Mouse (Mus musculus): Measurements from ENCODE around the gene Spag6l. TPM values are rescaled to one million over a fixed set of nuclear protein-coding genes. Genes with fewer than 3 reads are reported as not detected.
A peak's percentile ranks its signal among the peaks of the same experiment; 100 is the strongest.
"Not testable (repeated sequence)": the region's sequence is repeated elsewhere in the genome, so short reads cannot be mapped to it uniquely, and the experiment has no call there.

Gene Spag6l
- 7.5 and 8.6 TPM in 2 replicates for polyA plus RNA-seq (2016; fragmentation: Nextera tagmentation; extraction: Ambion mirVana)

GRCm38 (mm10) chr16:16828757-16829615 is at the start of gene Spag6l:
Gene Spag6l, minus strand, starts transcription at chr16:16829456.
- no peaks in the 10 kb centered on the region for H3K27me3 ChIP-seq

GRCm38 (mm10) chr16:16879025-16879424 is 49.8 kb upstream of the Spag6l start:
- H3K9ac ChIP-seq = no peak overlapping the region
- H3K4me3 ChIP-seq = no peak overlapping the region
- H3K9me3 ChIP-seq (replicated peaks) = peaks cover 2% of the 10 kb centered on the region; the same call in 1 of the 2 replicates
- WGBS = 84% methylated on average over 5 of the region's 5 CpGs
- H3K27me3 ChIP-seq = no peaks in the 10 kb centered on the region
- peaks cover 85% of the 10 kb centered on the region for H3K36me3 ChIP-seq
- ATAC-seq (ENCODE audit: low FRiP score) = no peak
- H3K4me1 ChIP-seq = no peaks in the 10 kb centered on the region
- H3K27ac ChIP-seq = no peak overlapping the region
- H3K4me2 ChIP-seq (replicated peaks) = no peak overlapping the region

More at GRCm38 (mm10) chr16:16828757-16829615, at the start of gene Spag6l:
- Histone ChIP-seq H3K36me3 (no peaks in the 10 kb centered on the region), H3K9ac (peak within 1 kb of the TSS; percentile 58), H3K9me3 (replicated peaks) (no peaks in the 10 kb centered on the region), H3K4me2 (replicated peaks) (peak within 1 kb of the TSS; percentile 77), H3K4me1 (0 out of 2 replicates have a peak, but pooled peaks cover 2% of the 10 kb centered on the region), H3K4me3 (peak within 1 kb of the TSS; percentile 52), H3K27ac (no peak within 1 kb of the TSS)
- WGBS = 10% methylated on average over 33 of the region's 33 CpGs
- ATAC-seq (ENCODE audit: low FRiP score) = peak; percentile 95

- Histone ChIP-seq H3K4me3 (peak within 1 kb of the TSS; percentile 67), H3K9me3 (replicated peaks) (no peaks in the 10 kb centered on the region), H3K4me1 (peaks cover 8% of the 10 kb centered on the region), H3K36me3 (peaks cover 7% of the 10 kb centered on the region), H3K27me3 (no peaks in the 10 kb centered on the region), H3K9ac (peak within 1 kb of the TSS; percentile 79), H3K4me2 (replicated peaks) (peak within 1 kb of the TSS; percentile 64), H3K27ac (peak within 1 kb of the TSS; percentile 94)
- under 1% methylated on average over 42 of the region's 49 CpGs for WGBS
- peak; percentile 96 for ATAC-seq (ENCODE audit: low FRiP score)
These were observed 41.5 kb upstream of the Spag6l start, which contains the start of the genes Top3b and Vpreb1 for GRCm38 (mm10) chr16:16870617-16871331. Gene Top3b, plus strand, starts transcription at chr16:16870736. Gene Vpreb1, minus strand, starts transcription at chr16:16870843.

- Histone ChIP-seq H3K27me3 (no peaks in the 10 kb centered on the region), H3K9ac (no peak overlapping the region), H3K4me1 (peaks cover 8% of the 10 kb centered on the region), H3K27ac (peak overlapping the region; percentile 94), H3K36me3 (peaks cover 3% of the 10 kb centered on the region), H3K4me2 (replicated peaks) (peak overlapping the region; percentile 64), H3K4me3 (peak overlapping the region; percentile 67), H3K9me3 (replicated peaks) (no peaks in the 10 kb centered on the region)
- ATAC-seq (ENCODE audit: low FRiP score) = peak; percentile 68
- WGBS = 34% methylated on average over 7 of the region's 7 CpGs
These were observed 41.0 kb upstream of the Spag6l start for GRCm38 (mm10) chr16:16870241-16870616.

GRCm38 (mm10) chr16:16865696-16866561 is 36.7 kb upstream of the Spag6l start:
- Histone ChIP-seq H3K4me2 (replicated peaks) (no peak overlapping the region), H3K27me3 (no peaks in the 10 kb centered on the region), H3K4me3 (no peak overlapping the region), H3K9me3 (replicated peaks) (no peaks in the 10 kb centered on the region), H3K27ac (no peak overlapping the region), H3K4me1 (no peaks in the 10 kb centered on the region), H3K9ac (no peak overlapping the region), H3K36me3 (no peaks in the 10 kb centered on the region)
- no peak for ATAC-seq (ENCODE audit: low FRiP score)
- WGBS = 70% methylated on average over 4 of the region's 5 CpGs

GRCm38 (mm10) chr16:16865217-16865616 is 36.0 kb upstream of the Spag6l start:
- no peak for ATAC-seq (ENCODE audit: low FRiP score)

GRCm38 (mm10) chr16:16863978-16864377 is 34.7 kb upstream of the Spag6l start, which contains the start of gene Igll1:
Gene Igll1, minus strand, starts transcription at chr16:16863985.
- Histone ChIP-seq H3K27ac (no peak within 1 kb of the TSS), H3K4me1 (no peaks in the 10 kb centered on the region), H3K4me3 (no peak within 1 kb of the TSS), H3K36me3 (no peaks in the 10 kb centered on the region), H3K4me2 (replicated peaks) (no peak within 1 kb of the TSS), H3K9ac (no peak within 1 kb of the TSS), H3K9me3 (replicated peaks) (no peaks in the 10 kb centered on the region), H3K27me3 (no peaks in the 10 kb centered on the region)
- 79% methylated on average over 2 of the region's 2 CpGs for WGBS
- ATAC-seq (ENCODE audit: low FRiP score) = no peak

More at GRCm38 (mm10) chr16:16865217-16865616, 36.0 kb upstream of the Spag6l start:
- Histone ChIP-seq H3K9ac (no peak overlapping the region), H3K27me3 (no peaks in the 10 kb centered on the region), H3K4me3 (no peak overlapping the region), H3K27ac (no peak overlapping the region), H3K4me2 (replicated peaks) (no peak overlapping the region), H3K9me3 (replicated peaks) (no peaks in the 10 kb centered on the region), H3K4me1 (no peaks in the 10 kb centered on the region), H3K36me3 (no peaks in the 10 kb centered on the region)

- H3K36me3 ChIP-seq = no peaks in the 10 kb centered on the region
- H3K9ac ChIP-seq = no peak overlapping the region
- no peak overlapping the region for H3K4me2 ChIP-seq (replicated peaks)
- no peaks in the 10 kb centered on the region for H3K4me1 ChIP-seq
- 80% methylated on average over 3 of the region's 3 CpGs for WGBS
- no peaks in the 10 kb centered on the region for H3K27me3 ChIP-seq
- no peak overlapping the region for H3K4me3 ChIP-seq
- no peak for ATAC-seq (ENCODE audit: low FRiP score)
- no peaks in the 10 kb centered on the region for H3K9me3 ChIP-seq (replicated peaks)
- H3K27ac ChIP-seq = no peak overlapping the region
These were observed 33.0 kb upstream of the Spag6l start for GRCm38 (mm10) chr16:16862288-16862687.

GRCm38 (mm10) chr16:16856731-16857476 is 27.6 kb upstream of the Spag6l start:
- H3K9ac ChIP-seq = no peak overlapping the region
- no peaks in the 10 kb centered on the region for H3K4me1 ChIP-seq
- 76% methylated on average over 13 of the region's 13 CpGs for WGBS
- no peaks in the 10 kb centered on the region for H3K36me3 ChIP-seq
- no peak overlapping the region for H3K4me2 ChIP-seq (replicated peaks)
- no peaks in the 10 kb centered on the region for H3K27me3 ChIP-seq
- no peak for ATAC-seq (ENCODE audit: low FRiP score)
- H3K27ac ChIP-seq = no peak overlapping the region
- H3K4me3 ChIP-seq = no peak overlapping the region
- no peaks in the 10 kb centered on the region for H3K9me3 ChIP-seq (replicated peaks)

- not testable (repeated sequence) for H3K36me3 ChIP-seq; H3K4me1 ChIP-seq; H3K9ac ChIP-seq; H3K4me2 ChIP-seq (replicated peaks); H3K27ac ChIP-seq; ATAC-seq (ENCODE audit: low FRiP score); H3K9me3 ChIP-seq (replicated peaks); H3K4me3 ChIP-seq; H3K27me3 ChIP-seq
- 83% methylated on average over 9 of the region's 9 CpGs for WGBS
These were observed 26.8 kb upstream of the Spag6l start for GRCm38 (mm10) chr16:16856054-16856453.

- no peak for ATAC-seq (ENCODE audit: low FRiP score)
- 96% methylated on average over 1 of the region's 1 CpGs for WGBS
- H3K27me3 ChIP-seq = no peaks in the 10 kb centered on the region
- H3K4me3 ChIP-seq = no peak overlapping the region
- H3K36me3 ChIP-seq = no peaks in the 10 kb centered on the region
- no peak overlapping the region for H3K27ac ChIP-seq
- H3K9ac ChIP-seq = no peak overlapping the region
- H3K9me3 ChIP-seq (replicated peaks) = no peaks in the 10 kb centered on the region
- H3K4me1 ChIP-seq = no peaks in the 10 kb centered on the region
- no peak overlapping the region for H3K4me2 ChIP-seq (replicated peaks)
These were observed 26.3 kb upstream of the Spag6l start for GRCm38 (mm10) chr16:16855541-16855940.

All from hindbrain, embryonic 12.5 days (tissue).